Mouse (Mus musculus): ENCODE measurements at regions not wholly inside any gene's neighbourhood (a gene's known extent, or its start where the extent isn't known, plus 50 kb on each side); places are given as distances from the start of the nearest gene placed in this dataset.

DNA sequence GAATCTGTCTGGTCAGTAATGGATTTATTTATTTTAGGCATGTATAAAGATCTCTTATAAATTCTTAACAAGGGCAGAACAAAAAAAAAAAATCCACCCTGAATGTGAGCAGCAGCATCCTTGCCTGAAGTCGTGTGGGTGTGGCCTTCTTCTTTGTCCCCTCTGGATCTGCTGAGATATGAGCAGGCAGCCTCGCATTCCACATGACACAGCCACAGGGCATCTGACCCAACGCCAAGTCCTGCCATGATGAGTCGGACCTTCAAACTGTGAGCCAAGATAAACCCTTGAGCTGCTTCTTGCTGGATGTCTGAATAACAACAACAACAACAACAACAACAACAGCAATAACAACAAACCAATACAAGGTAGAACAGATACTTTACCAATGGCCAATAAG is 230.5 kb downstream of the Bcl2l11 start:
- H3K4me1 ChIP-seq (ENCODE audit: control insufficient read depth in 2 of 2, insufficient read depth in 2 of 2, low read length in 2 of 2, poor library complexity in 1 of 2) = peaks cover 0 to 6% of the 10 kb centered on the region in 2 experiments; a peak in 1 of 4 replicates
- no peaks in the 10 kb centered on the region for H3K36me3 ChIP-seq (ENCODE audit: control insufficient read depth, insufficient read depth, low read length, poor library complexity, severe bottlenecking)
- no peak overlapping the region for H3K4me3 ChIP-seq (ENCODE audit: insufficient read depth in 1 of 2, low read depth in 1 of 2, low read length in 2 of 2, poor library complexity in 1 of 2, severe bottlenecking in 1 of 2)
- no peak for DNase-seq (ENCODE audit: low read depth, low spot score)
- H3K9ac ChIP-seq (ENCODE audit: insufficient read depth, low read depth, low read length, poor library complexity, severe bottlenecking) = no peak overlapping the region
- no peak overlapping the region for H3K27ac ChIP-seq (ENCODE audit: insufficient read depth, low read depth, low read length, poor library complexity, severe bottlenecking)
- TF ChIP-seq MAFK (IDR thresholded peaks at IDR 0.05; ENCODE audit: insufficient read depth, low read depth, low read length) (no peak), HCFC1 (IDR thresholded peaks at IDR 0.05; ENCODE audit: borderline replicate concordance, insufficient read depth, low read length) (no peak), CHD2 (IDR thresholded peaks at IDR 0.05; ENCODE audit: low read depth, low read length) (no peak), ZNF384 (IDR thresholded peaks at IDR 0.05; ENCODE audit: low read depth, low read length) (no peak), ZC3H11A (IDR thresholded peaks at IDR 0.05; ENCODE audit: borderline replicate concordance, low read depth, low read length) (no peak)
- no peaks in the 10 kb centered on the region for H3K9me3 ChIP-seq (ENCODE audit: control insufficient read depth, insufficient read depth, low read depth, low read length)
- in situ Hi-C loops (cut with MboI; ENCODE audit: low sequenced_read_pairs in 2 of 2, unreplicated experiment in 2 of 2) = no loop called here

DNA sequence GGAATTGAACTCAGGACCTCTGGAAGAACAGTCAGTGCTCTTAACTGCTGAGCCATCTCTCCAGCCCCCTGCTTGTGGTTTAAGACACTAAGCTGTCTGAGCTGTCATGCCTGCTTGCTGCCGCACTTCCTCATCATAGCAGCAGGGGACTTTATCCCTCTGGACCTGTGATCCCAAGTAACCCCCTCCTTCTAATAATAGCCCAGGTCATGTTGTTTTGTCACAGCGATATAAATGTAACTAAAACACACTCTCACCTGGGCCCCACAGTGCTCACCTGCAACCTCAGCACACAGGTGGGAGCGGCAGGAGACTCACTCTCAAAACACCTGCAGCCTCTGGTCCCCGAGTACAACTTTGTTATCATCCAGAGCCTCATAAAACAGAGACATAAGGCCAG is 231.9 kb upstream of the Spdye4c start:
- Histone ChIP-seq H3K27ac (ENCODE audit: insufficient read depth, low read depth, low read length, poor library complexity, severe bottlenecking) (no peak overlapping the region), H3K9me3 (ENCODE audit: control insufficient read depth, insufficient read depth, low read depth, low read length) (no peaks in the 10 kb centered on the region), H3K9ac (ENCODE audit: insufficient read depth, low read depth, low read length, poor library complexity, severe bottlenecking) (no peak overlapping the region), H3K4me1 (ENCODE audit: control insufficient read depth in 2 of 2, insufficient read depth in 2 of 2, low read length in 2 of 2, poor library complexity in 1 of 2) (peaks cover 0 to 8% of the 10 kb centered on the region in 2 experiments; a peak in 1 of 4 replicates), H3K36me3 (ENCODE audit: control insufficient read depth, insufficient read depth, low read length, poor library complexity, severe bottlenecking) (no peaks in the 10 kb centered on the region), H3K4me3 (ENCODE audit: insufficient read depth in 1 of 2, low read depth in 1 of 2, low read length in 2 of 2, poor library complexity in 1 of 2, severe bottlenecking in 1 of 2) (no peak overlapping the region)
- no peak for DNase-seq (ENCODE audit: low read depth, low spot score)
- TF ChIP-seq HCFC1 (IDR thresholded peaks at IDR 0.05; ENCODE audit: borderline replicate concordance, insufficient read depth, low read length) = no peak
- TF ChIP-seq MAFK (IDR thresholded peaks at IDR 0.05; ENCODE audit: insufficient read depth, low read depth, low read length) = no peak
- TF ChIP-seq CHD2 (IDR thresholded peaks at IDR 0.05; ENCODE audit: low read depth, low read length) = no peak
- TF ChIP-seq ZC3H11A (IDR thresholded peaks at IDR 0.05; ENCODE audit: borderline replicate concordance, low read depth, low read length) = no peak
- TF ChIP-seq ZNF384 (IDR thresholded peaks at IDR 0.05; ENCODE audit: low read depth, low read length) = no peak
- in situ Hi-C loops (cut with MboI; ENCODE audit: low sequenced_read_pairs in 2 of 2, unreplicated experiment in 2 of 2) = no loop called here

DNA sequence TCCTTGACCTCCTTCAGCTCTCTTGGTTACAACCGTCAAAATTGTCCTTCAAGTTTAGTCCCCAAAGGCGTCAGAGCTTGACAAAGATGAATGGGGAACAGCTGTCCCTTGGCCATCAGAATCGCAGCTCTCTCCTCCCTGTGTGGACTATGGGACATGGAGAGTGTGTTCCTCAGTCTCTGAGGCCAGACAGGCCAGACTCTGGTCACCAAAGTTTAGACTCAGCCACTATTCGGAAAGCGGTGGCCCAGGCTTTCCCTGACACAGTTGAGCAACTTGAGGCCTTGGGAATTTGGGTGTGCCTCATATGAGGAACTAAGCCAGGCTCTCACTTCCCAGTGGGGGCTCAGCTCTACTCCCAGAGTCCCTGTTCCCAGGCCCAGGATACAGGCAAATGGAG is 230.5 kb upstream of the Spdye4c start:
- no peak for DNase-seq (ENCODE audit: low read depth, low spot score)
- Histone ChIP-seq H3K9me3 (ENCODE audit: control insufficient read depth, insufficient read depth, low read depth, low read length) (no peaks in the 10 kb centered on the region), H3K4me3 (ENCODE audit: insufficient read depth in 1 of 2, low read depth in 1 of 2, low read length in 2 of 2, poor library complexity in 1 of 2, severe bottlenecking in 1 of 2) (no peak overlapping the region), H3K9ac (ENCODE audit: insufficient read depth, low read depth, low read length, poor library complexity, severe bottlenecking) (no peak overlapping the region), H3K27ac (ENCODE audit: insufficient read depth, low read depth, low read length, poor library complexity, severe bottlenecking) (no peak overlapping the region), H3K4me1 (ENCODE audit: control insufficient read depth in 2 of 2, insufficient read depth in 2 of 2, low read length in 2 of 2, poor library complexity in 1 of 2) (peaks cover 0 to 10% of the 10 kb centered on the region in 2 experiments; a peak in 1 of 4 replicates), H3K36me3 (ENCODE audit: control insufficient read depth, insufficient read depth, low read length, poor library complexity, severe bottlenecking) (no peaks in the 10 kb centered on the region)
- in situ Hi-C loops (cut with MboI; ENCODE audit: low sequenced_read_pairs in 2 of 2, unreplicated experiment in 2 of 2) = no loop called here
- no peak for TF ChIP-seq ZNF384 (IDR thresholded peaks at IDR 0.05; ENCODE audit: low read depth, low read length)
- no peak for TF ChIP-seq MAFK (IDR thresholded peaks at IDR 0.05; ENCODE audit: insufficient read depth, low read depth, low read length)
- TF ChIP-seq ZC3H11A (IDR thresholded peaks at IDR 0.05; ENCODE audit: borderline replicate concordance, low read depth, low read length) = no peak
- TF ChIP-seq HCFC1 (IDR thresholded peaks at IDR 0.05; ENCODE audit: borderline replicate concordance, insufficient read depth, low read length) = no peak
- no peak for TF ChIP-seq CHD2 (IDR thresholded peaks at IDR 0.05; ENCODE audit: low read depth, low read length)

DNA sequence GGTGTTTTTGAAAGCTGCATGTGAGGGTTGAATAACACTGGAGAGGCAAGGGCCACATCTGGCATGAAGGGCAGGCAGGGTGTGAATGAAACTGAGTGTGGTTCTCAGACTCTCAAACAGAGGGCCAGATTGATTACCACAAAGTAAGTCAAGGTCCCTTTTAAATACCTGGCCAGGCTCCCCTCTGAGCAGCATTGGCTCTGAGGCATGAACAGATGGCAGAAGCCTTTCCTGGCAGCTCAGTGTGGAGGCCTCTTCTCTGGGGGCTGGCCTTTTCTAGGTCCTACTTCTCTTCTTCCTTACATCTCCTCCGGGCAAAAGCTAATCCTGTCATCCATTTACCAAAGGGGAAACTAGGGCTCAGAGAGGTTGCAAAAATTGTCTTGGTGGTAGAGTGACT is 229.6 kb upstream of the Spdye4c start:
- Histone ChIP-seq H3K27ac (ENCODE audit: insufficient read depth, low read depth, low read length, poor library complexity, severe bottlenecking) (no peak overlapping the region), H3K4me1 (ENCODE audit: control insufficient read depth in 2 of 2, insufficient read depth in 2 of 2, low read length in 2 of 2, poor library complexity in 1 of 2) (peaks cover 0 to 10% of the 10 kb centered on the region in 2 experiments; a peak in 1 of 4 replicates), H3K4me3 (ENCODE audit: insufficient read depth in 1 of 2, low read depth in 1 of 2, low read length in 2 of 2, poor library complexity in 1 of 2, severe bottlenecking in 1 of 2) (no peak overlapping the region), H3K9ac (ENCODE audit: insufficient read depth, low read depth, low read length, poor library complexity, severe bottlenecking) (no peak overlapping the region), H3K9me3 (ENCODE audit: control insufficient read depth, insufficient read depth, low read depth, low read length) (no peaks in the 10 kb centered on the region), H3K36me3 (ENCODE audit: control insufficient read depth, insufficient read depth, low read length, poor library complexity, severe bottlenecking) (no peaks in the 10 kb centered on the region)
- no peak for TF ChIP-seq CHD2 (IDR thresholded peaks at IDR 0.05; ENCODE audit: low read depth, low read length)
- TF ChIP-seq ZC3H11A (IDR thresholded peaks at IDR 0.05; ENCODE audit: borderline replicate concordance, low read depth, low read length) = no peak
- TF ChIP-seq ZNF384 (IDR thresholded peaks at IDR 0.05; ENCODE audit: low read depth, low read length) = no peak
- no peak for TF ChIP-seq HCFC1 (IDR thresholded peaks at IDR 0.05; ENCODE audit: borderline replicate concordance, insufficient read depth, low read length)
- TF ChIP-seq MAFK (IDR thresholded peaks at IDR 0.05; ENCODE audit: insufficient read depth, low read depth, low read length) = no peak
- DNase-seq (ENCODE audit: low read depth, low spot score) = no peak
- in situ Hi-C loops (cut with MboI; ENCODE audit: low sequenced_read_pairs in 2 of 2, unreplicated experiment in 2 of 2) = no loop called here

DNA sequence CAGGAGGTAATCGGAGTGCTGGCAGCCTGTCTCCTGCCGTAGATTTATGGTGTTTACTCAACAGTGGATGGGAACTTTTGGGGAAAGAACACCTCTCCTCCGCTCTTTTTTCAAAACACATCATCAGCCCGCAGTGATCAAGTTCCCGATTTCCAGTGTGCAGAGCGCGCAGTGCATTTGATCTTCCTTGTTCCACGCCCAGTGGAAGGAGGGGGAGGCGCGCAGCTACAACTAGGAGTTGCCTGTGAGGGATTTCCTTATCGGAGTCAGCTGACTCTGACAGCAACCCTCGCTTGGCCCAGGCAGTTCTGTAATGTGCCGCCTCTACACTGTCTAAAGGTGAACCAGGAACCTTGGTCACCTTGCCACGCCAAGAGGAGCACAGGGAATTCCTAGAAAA is 226.8 kb upstream of the Spdye4c start:
- Histone ChIP-seq H3K27ac (ENCODE audit: insufficient read depth, low read depth, low read length, poor library complexity, severe bottlenecking) (no peak overlapping the region; the same call in 1 of the 2 replicates), H3K9me3 (ENCODE audit: control insufficient read depth, insufficient read depth, low read depth, low read length) (no peaks in the 10 kb centered on the region), H3K4me1 (ENCODE audit: control insufficient read depth in 2 of 2, insufficient read depth in 2 of 2, low read length in 2 of 2, poor library complexity in 1 of 2) (peaks cover 0 to 10% of the 10 kb centered on the region in 2 experiments; a peak in 1 of 4 replicates), H3K9ac (ENCODE audit: insufficient read depth, low read depth, low read length, poor library complexity, severe bottlenecking) (peak overlapping the region; percentile 2; the same call in 1 of the 2 replicates), H3K36me3 (ENCODE audit: control insufficient read depth, insufficient read depth, low read length, poor library complexity, severe bottlenecking) (no peaks in the 10 kb centered on the region), H3K4me3 (ENCODE audit: insufficient read depth in 1 of 2, low read depth in 1 of 2, low read length in 2 of 2, poor library complexity in 1 of 2, severe bottlenecking in 1 of 2) (no peak overlapping the region)
- TF ChIP-seq ZNF384 (IDR thresholded peaks at IDR 0.05; ENCODE audit: low read depth, low read length) = no peak
- TF ChIP-seq MAFK (IDR thresholded peaks at IDR 0.05; ENCODE audit: insufficient read depth, low read depth, low read length) = no peak
- no peak for TF ChIP-seq ZC3H11A (IDR thresholded peaks at IDR 0.05; ENCODE audit: borderline replicate concordance, low read depth, low read length)
- no peak for TF ChIP-seq HCFC1 (IDR thresholded peaks at IDR 0.05; ENCODE audit: borderline replicate concordance, insufficient read depth, low read length)
- no peak for TF ChIP-seq CHD2 (IDR thresholded peaks at IDR 0.05; ENCODE audit: low read depth, low read length)
- peak; percentile 41 for DNase-seq (ENCODE audit: low read depth, low spot score)
- in situ Hi-C loops (cut with MboI; ENCODE audit: low sequenced_read_pairs in 2 of 2, unreplicated experiment in 2 of 2) = no loop called here
